Mouse (Mus musculus): ENCODE data around the gene Zbtb45. TPM values are rescaled to one million over a fixed set of nuclear protein-coding genes. Genes with fewer than 3 reads are reported as not detected.

The Zbtb45 gene
- 44.0 and 44.8 TPM in 2 replicates for polyA plus RNA-seq (2015; fragmentation: Nextera tagmentation; extraction: Ambion mirVana)

GRCm38 (mm10) chr7:13010005-13010908 lies at the start of gene Zbtb45:
Zbtb45 (minus strand) TSS chr7:13010034.
- Histone ChIP-seq H3K4me1 (ENCODE audit: control insufficient read depth, insufficient read depth, low read length) (peaks cover 20% of the 10 kb centered on the region), H3K36me3 (ENCODE audit: control insufficient read depth, insufficient read depth, low read length) (peaks cover 19% of the 10 kb centered on the region), H3K9me3 (replicated peaks; ENCODE audit: control insufficient read depth, low read length, poor library complexity, severe bottlenecking) (no peaks in the 10 kb centered on the region), H3K27me3 (ENCODE audit: control insufficient read depth, insufficient read depth, low read depth, low read length) (no peaks in the 10 kb centered on the region), H3K4me3 (ENCODE audit: low read depth, low read length) (peak within 1 kb of the TSS; percentile 80), H3K4me2 (ENCODE audit: low read length) (peak within 1 kb of the TSS; percentile 69), H3K27ac (ENCODE audit: low read length) (peak within 1 kb of the TSS; percentile 96), H3K9ac (ENCODE audit: low read depth, low read length) (peak within 1 kb of the TSS; percentile 90)
- 14% methylated on average over 26 of the region's 26 CpGs for WGBS
- ATAC-seq, result no peak

GRCm38 (mm10) chr7:13059536-13059935 lies 49.7 kb upstream of the Zbtb45 start:
- peaks cover 3% of the 10 kb centered on the region; the same call in 1 of the 2 replicates for H3K4me1 ChIP-seq (ENCODE audit: control insufficient read depth, insufficient read depth, low read length)
- no peaks in the 10 kb centered on the region; the same call in 1 of the 2 replicates for H3K9me3 ChIP-seq (replicated peaks; ENCODE audit: control insufficient read depth, low read length, poor library complexity, severe bottlenecking)
- H3K27me3 ChIP-seq (ENCODE audit: control insufficient read depth, insufficient read depth, low read depth, low read length), result no peaks in the 10 kb centered on the region
- H3K4me2 ChIP-seq (ENCODE audit: low read length), result no peak overlapping the region
- no peak overlapping the region for H3K9ac ChIP-seq (ENCODE audit: low read depth, low read length)
- H3K36me3 ChIP-seq (ENCODE audit: control insufficient read depth, insufficient read depth, low read length), result no peaks in the 10 kb centered on the region
- no peak overlapping the region for H3K4me3 ChIP-seq (ENCODE audit: low read depth, low read length)
- ATAC-seq, result no peak
- H3K27ac ChIP-seq (ENCODE audit: low read length), result no peak overlapping the region
- WGBS, result 85% methylated on average over 9 of the region's 9 CpGs

- WGBS, result 40% methylated on average over 8 of the region's 8 CpGs
- Histone ChIP-seq H3K4me2 (ENCODE audit: low read length) (no peak overlapping the region), H3K9me3 (replicated peaks; ENCODE audit: control insufficient read depth, low read length, poor library complexity, severe bottlenecking) (no peaks in the 10 kb centered on the region), H3K27me3 (ENCODE audit: control insufficient read depth, insufficient read depth, low read depth, low read length) (no peaks in the 10 kb centered on the region), H3K27ac (ENCODE audit: low read length) (no peak overlapping the region), H3K4me3 (ENCODE audit: low read depth, low read length) (no peak overlapping the region), H3K36me3 (ENCODE audit: control insufficient read depth, insufficient read depth, low read length) (no peaks in the 10 kb centered on the region), H3K9ac (ENCODE audit: low read depth, low read length) (no peak overlapping the region), H3K4me1 (ENCODE audit: control insufficient read depth, insufficient read depth, low read length) (peaks cover 8% of the 10 kb centered on the region)
- ATAC-seq, result no peak
Measured at GRCm38 (mm10) chr7:13056913-13057700, 47.3 kb upstream of the Zbtb45 start.

- Histone ChIP-seq H3K4me2 (ENCODE audit: low read length) (peak within 1 kb of the TSS; percentile 59), H3K36me3 (ENCODE audit: control insufficient read depth, insufficient read depth, low read length) (no peaks in the 10 kb centered on the region), H3K9me3 (replicated peaks; ENCODE audit: control insufficient read depth, low read length, poor library complexity, severe bottlenecking) (no peaks in the 10 kb centered on the region), H3K4me3 (ENCODE audit: low read depth, low read length) (peak within 1 kb of the TSS; percentile 62), H3K4me1 (ENCODE audit: control insufficient read depth, insufficient read depth, low read length) (peaks cover 8% of the 10 kb centered on the region), H3K27me3 (ENCODE audit: control insufficient read depth, insufficient read depth, low read depth, low read length) (no peaks in the 10 kb centered on the region), H3K27ac (ENCODE audit: low read length) (peak within 1 kb of the TSS; percentile 96), H3K9ac (ENCODE audit: low read depth, low read length) (peak within 1 kb of the TSS; percentile 79)
- peak; percentile 97 for ATAC-seq
- under 1% methylated on average over 41 of the region's 41 CpGs for WGBS
Measured at GRCm38 (mm10) chr7:13054287-13055010, 44.6 kb upstream of the Zbtb45 start, which contains the start of gene Mzf1. Mzf1 (minus strand) TSS chr7:13054764.

GRCm38 (mm10) chr7:13053961-13054286 lies 44.1 kb upstream of the Zbtb45 start:
- H3K4me3 ChIP-seq (ENCODE audit: low read depth, low read length), result peak overlapping the region; percentile 62
- no peaks in the 10 kb centered on the region for H3K27me3 ChIP-seq (ENCODE audit: control insufficient read depth, insufficient read depth, low read depth, low read length)
- peak overlapping the region; percentile 59 for H3K4me2 ChIP-seq (ENCODE audit: low read length)
- no peaks in the 10 kb centered on the region for H3K36me3 ChIP-seq (ENCODE audit: control insufficient read depth, insufficient read depth, low read length)
- under 1% methylated on average over 15 of the region's 15 CpGs for WGBS
- H3K9ac ChIP-seq (ENCODE audit: low read depth, low read length), result peak overlapping the region; percentile 79
- H3K4me1 ChIP-seq (ENCODE audit: control insufficient read depth, insufficient read depth, low read length), result peaks cover 8% of the 10 kb centered on the region
- no peak for ATAC-seq
- H3K27ac ChIP-seq (ENCODE audit: low read length), result peak overlapping the region; percentile 96
- H3K9me3 ChIP-seq (replicated peaks; ENCODE audit: control insufficient read depth, low read length, poor library complexity, severe bottlenecking), result no peaks in the 10 kb centered on the region

- Histone ChIP-seq H3K36me3 (ENCODE audit: control insufficient read depth, insufficient read depth, low read length) (no peaks in the 10 kb centered on the region), H3K4me2 (ENCODE audit: low read length) (peak overlapping the region; percentile 59), H3K4me1 (ENCODE audit: control insufficient read depth, insufficient read depth, low read length) (peaks cover 8% of the 10 kb centered on the region), H3K4me3 (ENCODE audit: low read depth, low read length) (peak overlapping the region; percentile 62), H3K27ac (ENCODE audit: low read length) (peak overlapping the region; percentile 96; the same call in 1 of the 2 replicates), H3K27me3 (ENCODE audit: control insufficient read depth, insufficient read depth, low read depth, low read length) (no peaks in the 10 kb centered on the region), H3K9me3 (replicated peaks; ENCODE audit: control insufficient read depth, low read length, poor library complexity, severe bottlenecking) (no peaks in the 10 kb centered on the region), H3K9ac (ENCODE audit: low read depth, low read length) (no peak overlapping the region)
- no peak for ATAC-seq
- WGBS, result 93% methylated on average over 2 of the region's 2 CpGs
Measured at GRCm38 (mm10) chr7:13053501-13053900, 43.7 kb upstream of the Zbtb45 start.

GRCm38 (mm10) chr7:13053001-13053400 lies 43.2 kb upstream of the Zbtb45 start:
- no peak overlapping the region for H3K4me3 ChIP-seq (ENCODE audit: low read depth, low read length)
- no peak overlapping the region for H3K4me2 ChIP-seq (ENCODE audit: low read length)
- H3K9me3 ChIP-seq (replicated peaks; ENCODE audit: control insufficient read depth, low read length, poor library complexity, severe bottlenecking), result no peaks in the 10 kb centered on the region
- no peaks in the 10 kb centered on the region for H3K36me3 ChIP-seq (ENCODE audit: control insufficient read depth, insufficient read depth, low read length)
- no peak overlapping the region for H3K9ac ChIP-seq (ENCODE audit: low read depth, low read length)
- WGBS, result 90% methylated on average over 13 of the region's 13 CpGs
- no peak overlapping the region for H3K27ac ChIP-seq (ENCODE audit: low read length)
- no peaks in the 10 kb centered on the region for H3K27me3 ChIP-seq (ENCODE audit: control insufficient read depth, insufficient read depth, low read depth, low read length)
- peaks cover 8% of the 10 kb centered on the region for H3K4me1 ChIP-seq (ENCODE audit: control insufficient read depth, insufficient read depth, low read length)
- no peak for ATAC-seq

- Histone ChIP-seq H3K9me3 (replicated peaks; ENCODE audit: control insufficient read depth, low read length, poor library complexity, severe bottlenecking) (no peaks in the 10 kb centered on the region), H3K9ac (ENCODE audit: low read depth, low read length) (no peak overlapping the region), H3K27ac (ENCODE audit: low read length) (no peak overlapping the region), H3K36me3 (ENCODE audit: control insufficient read depth, insufficient read depth, low read length) (no peaks in the 10 kb centered on the region), H3K4me2 (ENCODE audit: low read length) (no peak overlapping the region), H3K4me1 (ENCODE audit: control insufficient read depth, insufficient read depth, low read length) (peaks cover 16% of the 10 kb centered on the region; the same call in 1 of the 2 replicates), H3K4me3 (ENCODE audit: low read depth, low read length) (no peak overlapping the region), H3K27me3 (ENCODE audit: control insufficient read depth, insufficient read depth, low read depth, low read length) (peaks cover 13% of the 10 kb centered on the region)
- 9% methylated on average over 2 of the region's 2 CpGs for WGBS
- ATAC-seq, result peak; percentile 23; the same call in 1 of the 2 replicates
Measured at GRCm38 (mm10) chr7:13046084-13046483, 36.2 kb upstream of the Zbtb45 start.

All from midbrain, embryonic 16.5 days (tissue).